Mouse (Mus musculus): ENCODE measurements around the gene Ralgapb.
"Not testable (repeated sequence)": the region's sequence is repeated elsewhere in the genome, so short reads cannot be mapped to it uniquely, and the experiment has no call there.

The Ralgapb gene

DNA sequence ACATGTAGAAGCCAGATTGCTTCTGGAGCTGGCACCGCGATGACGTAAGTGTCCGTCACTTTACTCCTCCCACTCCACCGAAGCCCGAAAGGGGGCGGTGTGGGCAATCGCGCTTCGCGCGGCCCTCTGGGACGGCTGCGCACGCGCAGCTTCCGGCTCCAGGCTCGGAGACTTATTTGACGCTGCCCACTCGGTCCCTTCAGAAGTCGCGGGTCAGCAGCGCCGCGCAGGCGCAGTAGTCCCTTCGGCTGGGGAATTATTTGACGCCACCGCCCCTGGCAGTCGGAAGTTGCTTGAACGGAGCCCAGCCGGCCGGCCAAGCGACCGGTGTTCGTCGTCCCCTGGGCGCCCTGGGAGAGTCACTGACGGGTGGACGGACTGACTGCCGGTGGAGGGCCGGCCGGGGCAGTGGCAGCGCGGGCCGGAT lies at the start of gene Ralgapb:
Ralgapb (plus strand) TSS at position 254 of the 427 bp plus-strand sequence.
- DNase-seq (ENCODE audit: low spot score in 2 of 2), result peak; percentile 98 to 99

DNA sequence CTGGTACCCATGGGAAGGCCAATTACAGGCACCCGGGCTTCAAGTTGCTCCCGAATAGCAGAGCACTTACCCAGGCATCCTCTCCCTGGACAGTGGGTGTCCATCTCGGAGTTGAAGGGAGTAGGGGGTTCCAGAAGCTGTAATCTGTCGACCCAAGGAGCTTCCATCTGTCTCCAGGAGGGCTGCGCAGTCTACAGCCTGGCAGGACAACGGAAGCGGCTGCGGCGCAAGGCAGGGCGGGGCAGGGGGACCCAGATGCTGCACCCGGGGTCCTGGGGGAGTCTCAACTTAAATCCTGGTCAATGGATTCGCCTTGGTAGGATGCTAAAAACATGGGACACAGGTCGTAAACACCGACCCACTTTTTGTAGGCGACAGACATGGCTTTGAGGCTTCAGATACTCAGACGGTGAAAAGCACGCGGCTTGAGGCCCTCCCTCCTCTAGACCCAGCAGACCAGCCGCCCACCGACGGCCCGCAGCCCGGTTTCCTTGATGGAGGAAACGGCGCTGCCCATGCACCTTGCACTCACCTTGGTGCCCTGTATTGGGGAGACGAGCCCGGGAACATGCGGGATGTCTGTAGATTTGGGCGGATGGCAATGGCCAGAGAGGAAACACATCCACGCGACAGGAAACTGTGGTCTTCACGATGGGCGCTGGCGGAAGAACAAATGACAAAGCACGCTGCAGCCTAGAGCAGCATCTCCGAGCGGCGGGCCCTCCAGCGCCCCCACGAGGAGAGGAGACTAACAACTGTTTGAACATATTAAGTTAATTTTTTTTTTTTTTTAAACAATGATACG lies 48.6 kb upstream of the Ralgapb start:
- peak; percentile 67 to 89 for DNase-seq (ENCODE audit: low spot score in 2 of 2)

DNA sequence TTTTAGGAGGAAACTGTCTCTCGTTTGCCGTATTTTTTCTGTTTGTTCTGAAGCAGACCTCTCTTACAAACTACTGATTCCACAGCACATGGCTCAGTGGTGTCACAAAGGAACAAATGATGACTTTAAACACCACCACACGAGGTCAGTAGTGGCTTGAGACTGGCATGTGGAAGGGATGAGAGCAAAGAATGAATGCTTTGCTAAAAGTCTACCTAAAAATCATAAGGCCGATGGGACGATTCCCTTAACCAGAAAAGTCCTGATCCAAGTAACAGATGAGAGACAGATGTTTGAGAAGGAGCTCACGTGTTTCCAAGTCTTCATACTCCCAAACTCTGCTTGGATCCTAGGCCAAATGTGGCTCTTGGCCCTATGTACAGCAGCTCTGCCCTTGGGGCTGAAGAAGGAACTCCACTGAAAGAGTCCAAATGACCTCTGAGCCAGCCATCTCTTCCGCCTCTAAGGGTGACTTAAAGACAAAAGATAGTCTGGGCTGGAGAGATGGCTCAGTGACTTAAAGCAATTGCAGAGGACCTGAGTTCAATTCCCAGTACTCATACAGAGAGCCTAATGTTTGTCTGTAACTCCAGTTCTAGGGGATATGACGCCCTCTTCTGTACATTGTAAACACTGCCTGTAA lies 47.8 kb upstream of the Ralgapb start:
- no peak for DNase-seq (ENCODE audit: low spot score in 2 of 2)

DNA sequence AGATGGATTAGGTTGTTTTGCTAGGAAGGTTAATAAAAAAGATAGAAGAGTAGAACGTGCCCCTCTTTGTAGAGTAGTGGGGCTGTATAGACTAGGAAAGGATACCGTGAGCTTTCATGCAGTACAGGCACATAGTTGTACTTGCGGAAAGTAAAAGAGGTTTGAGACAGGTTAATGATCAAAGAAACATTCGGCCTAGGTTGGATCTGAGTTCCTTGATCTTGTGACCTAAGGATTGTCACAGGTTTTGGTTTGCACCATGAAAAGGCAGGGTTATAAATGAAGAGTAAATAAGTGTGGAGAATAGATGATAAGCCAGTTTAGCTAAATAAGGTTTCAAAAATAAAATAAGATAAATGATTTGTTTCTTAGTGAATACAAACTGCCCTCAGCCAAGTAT lies 45.5 kb upstream of the Ralgapb start:
- no peak for DNase-seq (ENCODE audit: low spot score in 2 of 2)

DNA sequence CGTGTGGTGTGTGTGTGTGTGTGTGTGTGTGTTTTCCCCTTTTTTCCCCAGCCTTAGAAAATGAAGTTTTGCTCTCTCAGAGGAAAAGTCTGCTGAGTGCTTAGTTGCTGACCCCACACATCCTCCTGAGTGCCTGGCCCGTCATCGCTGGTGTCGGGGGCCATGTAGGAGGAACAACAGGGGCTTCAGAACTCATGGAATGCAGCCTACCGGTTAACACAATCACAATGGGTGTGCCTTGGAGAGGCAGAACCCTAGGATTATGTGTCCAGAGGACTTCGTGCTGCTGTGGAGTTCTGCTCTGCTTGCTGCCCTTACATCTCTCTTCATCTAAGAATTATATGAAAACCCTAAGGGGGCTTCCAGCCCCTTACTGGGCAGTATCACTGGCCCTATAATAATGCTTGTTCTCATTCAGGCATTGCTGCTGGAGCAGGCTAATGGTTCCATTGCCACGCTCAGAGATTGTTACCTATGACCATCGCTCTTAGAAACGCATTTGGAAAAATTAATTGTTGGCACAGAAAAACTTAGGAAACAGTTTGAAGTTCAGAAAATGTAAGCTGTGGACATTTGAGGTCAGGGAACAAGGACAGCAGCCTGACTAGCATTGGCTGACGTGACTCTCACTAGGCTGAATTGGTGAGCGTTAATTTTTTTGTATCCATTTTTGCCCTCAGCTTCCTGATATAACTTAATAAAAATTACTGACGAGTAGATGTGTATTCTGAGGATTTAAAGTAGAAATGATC lies 44.4 kb upstream of the Ralgapb start:
- no peak for DNase-seq (ENCODE audit: low spot score in 2 of 2)

DNA sequence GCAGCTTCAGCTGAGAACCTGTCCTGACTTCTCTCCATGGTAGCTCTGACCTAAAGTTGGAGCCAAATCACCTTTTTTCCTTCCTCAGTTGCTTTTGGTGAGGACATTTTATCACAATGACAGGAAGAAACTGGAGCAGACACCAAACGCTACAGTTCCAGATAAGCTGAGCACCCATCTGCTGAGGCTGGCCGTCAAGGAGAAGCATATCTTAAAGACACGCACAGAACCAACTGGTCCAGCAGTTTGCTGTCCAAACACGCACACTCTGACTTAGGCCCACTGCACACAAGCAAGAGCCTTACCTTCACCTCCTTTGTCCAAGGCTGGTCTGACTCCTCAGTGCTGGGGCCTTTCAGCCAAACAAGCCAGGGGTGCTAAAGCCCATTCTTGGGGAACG lies 42.0 kb upstream of the Ralgapb start:
- DNase-seq (ENCODE audit: low spot score in 2 of 2), result no peak

DNA sequence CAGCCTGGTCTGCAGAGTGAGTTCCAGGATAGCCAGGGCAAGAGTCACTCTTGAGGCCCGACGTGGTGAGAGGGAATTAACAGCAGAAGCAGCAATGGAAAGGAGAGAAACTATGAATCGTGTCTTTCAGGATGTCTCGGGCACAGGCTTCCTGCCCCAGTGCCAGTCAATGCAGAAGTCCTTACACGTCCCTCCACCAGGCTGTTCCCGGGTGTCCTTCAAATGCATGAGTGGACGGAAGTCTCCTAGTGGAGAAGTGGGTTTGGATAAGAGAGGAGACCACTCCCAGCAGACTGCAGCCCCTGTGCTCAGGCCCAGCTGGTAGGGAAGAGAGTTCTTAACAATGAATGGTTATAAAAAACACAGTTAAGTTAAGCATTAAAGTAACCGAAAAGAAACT lies 41.3 kb upstream of the Ralgapb start:
- no peak for DNase-seq (ENCODE audit: low spot score in 2 of 2)

DNA sequence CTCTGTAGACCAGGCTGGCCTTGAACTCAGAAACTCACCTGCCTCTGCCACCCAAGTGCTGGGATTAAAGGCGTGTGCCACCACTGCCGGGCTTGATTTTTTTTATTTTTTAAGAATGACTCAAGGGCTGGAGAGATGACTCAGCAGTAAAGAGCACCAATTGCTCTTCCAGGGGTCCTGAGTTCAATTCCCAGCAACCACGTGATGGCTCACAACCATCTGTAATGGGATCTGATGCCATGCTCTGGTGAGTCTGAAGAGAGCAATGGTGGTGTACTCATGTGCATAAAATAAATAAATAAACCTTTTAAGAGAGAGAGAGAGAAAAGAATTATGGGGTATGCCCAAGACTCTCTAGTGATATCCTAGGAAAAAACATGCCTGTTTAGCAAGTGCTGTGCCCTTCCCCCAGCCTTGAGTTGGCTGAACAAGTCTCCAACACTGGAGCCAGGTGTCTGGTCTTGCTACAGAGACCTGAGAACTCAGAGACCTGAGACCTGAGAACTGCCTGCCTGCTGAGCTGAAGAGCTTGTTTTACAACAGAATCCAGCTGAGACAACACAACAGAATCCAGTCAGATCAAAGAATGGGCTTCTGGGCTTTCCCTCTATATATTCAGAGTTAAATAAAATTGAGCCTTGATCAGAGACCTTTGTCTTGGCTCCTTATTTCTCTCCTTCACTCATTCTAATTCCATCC lies 40.0 kb upstream of the Ralgapb start:
- DNase-seq (ENCODE audit: low spot score in 2 of 2), result no peak

DNA sequence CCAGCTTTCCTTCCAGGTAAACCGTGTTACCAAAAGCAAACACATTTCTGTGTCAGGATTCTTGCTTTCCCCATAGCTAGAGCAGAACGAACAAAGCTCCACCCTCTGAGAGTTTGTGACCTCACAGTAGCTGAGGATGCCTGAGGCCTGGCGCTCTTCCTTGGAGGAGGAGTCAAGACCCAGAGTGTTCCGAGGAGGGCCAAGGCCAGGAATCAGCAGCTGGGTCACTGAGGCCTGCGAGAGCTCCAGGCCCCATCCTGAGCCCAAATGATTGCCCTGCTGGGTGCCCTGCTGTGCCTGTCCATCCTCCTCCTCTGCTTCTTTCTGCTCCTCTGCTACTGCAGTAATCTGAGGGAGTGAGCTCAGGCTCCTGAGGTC lies 39.5 kb upstream of the Ralgapb start:
- DNase-seq (ENCODE audit: low spot score in 2 of 2), result no peak

DNA sequence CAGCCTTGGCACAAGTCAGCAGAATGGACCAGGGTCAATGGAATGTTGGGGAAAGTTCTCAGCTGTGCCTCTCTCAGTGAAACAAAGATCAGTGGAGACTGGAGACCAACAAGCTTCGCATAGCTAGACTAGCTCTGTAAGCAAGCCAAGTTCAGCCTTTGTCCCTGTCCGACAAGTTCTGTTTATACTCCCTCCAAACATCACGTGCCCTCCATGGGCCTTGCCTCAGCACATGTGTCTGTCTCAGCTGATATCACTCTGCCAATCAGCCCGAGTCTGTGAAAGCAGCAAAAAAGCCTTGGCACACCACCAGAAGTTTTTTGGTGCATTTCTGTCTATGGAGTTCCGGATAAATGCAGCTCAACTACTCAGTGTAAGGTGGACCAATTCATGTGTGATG lies 36.6 kb upstream of the Ralgapb start:
- DNase-seq (ENCODE audit: low spot score in 2 of 2), result peak in 1 of 2 experiments; percentile 46

DNA sequence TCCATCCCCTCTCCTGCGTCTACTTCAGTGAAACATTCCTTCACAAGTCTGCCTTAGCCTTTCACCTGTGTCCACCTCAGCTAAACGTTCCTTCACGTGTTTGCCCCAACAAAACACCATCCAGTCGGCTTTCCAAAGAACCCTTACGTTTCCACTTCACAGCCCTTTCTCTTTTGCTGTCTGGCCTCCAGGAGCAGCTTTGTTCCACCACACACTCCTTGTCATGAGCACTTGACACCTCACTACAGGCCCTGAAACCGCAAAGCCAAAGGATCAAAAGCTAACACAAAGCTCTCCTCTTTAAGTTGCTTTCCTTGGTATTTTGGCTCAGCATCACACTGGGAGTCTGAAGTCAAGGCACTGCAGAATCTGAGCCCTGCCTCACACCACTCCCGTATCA lies 36.1 kb upstream of the Ralgapb start:
- DNase-seq (ENCODE audit: low spot score in 2 of 2), result no peak

DNA sequence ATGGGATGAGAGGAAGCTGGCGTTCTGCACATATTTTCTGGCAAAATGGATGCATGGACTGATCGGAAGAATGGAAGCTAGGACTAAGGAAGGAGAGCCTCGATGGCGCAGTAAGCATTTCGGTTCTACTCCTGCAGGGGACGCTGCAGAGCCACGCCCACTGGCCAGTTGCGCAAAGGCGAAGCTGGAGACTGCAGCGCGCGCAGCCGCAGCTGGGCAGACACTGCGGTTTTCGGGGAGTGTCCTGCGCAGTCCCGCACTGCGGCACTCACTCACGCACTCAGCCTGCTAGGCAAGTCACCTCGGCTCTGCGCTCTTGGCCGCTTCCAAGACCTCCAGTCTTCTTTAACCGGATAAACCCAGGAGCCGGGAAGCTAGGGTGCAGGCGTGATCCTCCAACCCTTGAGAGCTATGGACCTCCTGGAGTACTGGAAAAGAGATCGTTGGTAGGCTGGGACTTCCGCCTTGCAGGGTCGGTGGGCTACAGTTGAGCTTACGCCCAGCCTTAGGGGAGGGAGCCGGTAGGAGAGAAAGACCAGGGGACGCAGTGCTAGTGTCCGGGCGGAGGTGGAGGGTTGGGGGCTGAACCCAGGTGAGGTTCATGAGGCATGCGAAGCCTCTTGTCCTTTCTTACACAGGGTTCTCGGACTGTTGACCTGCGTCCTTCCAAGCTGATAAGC lies 34.1 kb upstream of the Ralgapb start, which contains the start of gene Snhg11:
Snhg11 (plus strand) TSS at position 196 of the 680 bp plus-strand sequence.
- DNase-seq (ENCODE audit: low spot score in 2 of 2), result peak in 1 of 2 experiments; percentile 43

DNA sequence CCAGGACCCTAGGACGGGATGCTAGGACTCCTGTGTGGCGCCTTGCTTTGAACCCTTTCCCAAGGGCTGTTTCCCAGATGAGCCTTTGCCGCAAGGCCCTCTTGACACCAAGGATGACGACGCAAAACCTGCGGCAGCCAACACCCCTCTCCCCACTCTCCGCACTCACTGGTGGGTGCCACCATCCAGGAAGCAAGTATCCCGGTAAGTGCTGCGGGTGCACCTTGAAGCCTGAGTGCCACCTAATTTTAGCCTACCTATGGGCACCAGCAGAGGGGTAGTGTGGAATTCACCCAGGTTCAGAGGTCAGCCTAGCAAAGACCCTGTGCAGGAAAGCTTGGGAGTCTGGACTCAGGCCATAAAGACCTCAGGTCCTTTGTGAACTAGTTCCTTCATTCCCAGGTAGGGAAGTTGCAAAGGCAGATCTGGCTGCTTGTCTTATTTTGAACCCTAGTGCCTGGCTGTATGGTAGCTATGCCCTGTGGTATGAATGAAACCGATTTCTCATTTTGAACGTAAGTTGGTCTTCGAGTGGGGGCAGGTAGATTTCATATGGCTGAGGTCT lies 33.4 kb upstream of the Ralgapb start:
- DNase-seq (ENCODE audit: low spot score in 2 of 2), result no peak

DNA sequence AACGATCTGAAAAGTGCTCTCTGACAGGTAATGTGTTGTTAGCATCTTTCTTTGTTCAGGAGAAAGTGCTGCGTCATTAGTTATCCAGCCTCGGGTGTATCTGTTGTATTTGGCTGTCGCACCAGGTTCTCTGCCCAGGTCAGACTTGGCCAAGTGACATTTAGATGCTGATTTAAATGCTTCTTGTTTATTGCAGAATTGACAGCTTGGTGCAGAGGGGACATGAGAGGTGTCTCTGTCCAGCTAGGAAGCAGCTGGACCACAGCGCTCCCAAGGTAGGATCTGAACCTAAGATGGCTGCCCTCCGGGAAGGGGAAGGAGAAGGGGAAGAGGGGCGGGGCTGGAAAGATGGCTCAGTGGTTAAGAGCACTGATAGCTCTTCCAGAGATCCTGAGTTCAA lies 32.9 kb upstream of the Ralgapb start:
- no peak for DNase-seq (ENCODE audit: low spot score in 2 of 2)

DNA sequence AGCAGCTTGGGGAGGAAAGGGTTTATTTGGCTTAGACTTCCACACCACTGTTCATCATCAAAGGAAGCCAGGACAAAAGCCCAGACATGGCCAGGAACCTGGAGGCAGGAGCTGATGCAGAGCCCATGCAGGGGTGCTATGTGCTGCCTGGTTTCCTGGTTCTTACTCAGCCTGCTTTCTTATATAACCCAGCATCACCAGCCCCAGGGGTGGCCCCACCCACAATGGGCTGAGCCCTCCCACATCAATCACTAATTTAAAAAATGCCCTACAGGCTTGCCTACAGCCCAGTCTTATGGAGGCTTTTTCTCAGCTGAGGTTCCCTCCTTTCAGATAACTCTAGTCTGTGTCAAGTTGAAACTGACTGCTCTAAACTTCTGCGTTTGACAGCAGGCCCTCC lies 31.8 kb upstream of the Ralgapb start:
- DNase-seq (ENCODE audit: low spot score in 2 of 2), result no peak

DNA sequence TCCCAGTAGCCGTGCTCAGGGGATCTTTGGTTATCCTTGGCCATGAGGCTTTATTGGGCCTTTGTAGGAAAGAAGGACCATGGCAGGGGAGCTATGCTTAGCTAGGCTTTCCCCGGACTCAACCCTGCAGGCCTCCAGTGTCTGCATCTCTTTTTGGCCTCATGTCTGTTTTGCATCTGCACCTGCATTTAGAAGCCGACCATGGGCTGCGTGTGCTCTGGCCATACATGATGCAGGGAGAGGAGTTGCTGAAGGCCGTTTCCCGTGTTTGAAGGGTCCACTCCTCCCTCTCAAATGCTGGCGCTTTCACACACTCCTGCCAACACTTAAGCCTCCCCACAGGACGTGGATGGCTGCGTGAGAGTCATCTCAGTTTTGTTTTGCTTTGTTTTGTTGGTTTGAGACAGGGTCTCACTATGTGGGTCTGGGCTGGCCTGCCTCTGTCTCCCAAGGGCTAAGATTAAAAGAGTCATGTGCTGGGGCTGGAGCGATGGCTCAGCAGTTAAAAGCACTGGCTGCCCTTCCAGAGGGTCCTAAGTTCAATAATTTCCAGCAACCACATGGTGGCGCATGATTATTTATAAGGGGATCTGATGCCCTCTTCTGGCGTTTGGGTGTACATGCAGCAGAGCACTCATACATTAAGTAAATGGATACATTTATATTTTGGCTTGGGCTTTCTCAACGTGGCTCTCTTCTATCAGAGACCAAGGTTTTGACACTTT lies 30.1 kb upstream of the Ralgapb start:
- DNase-seq (ENCODE audit: low spot score in 2 of 2), result peak in 1 of 2 experiments; percentile 63

DNA sequence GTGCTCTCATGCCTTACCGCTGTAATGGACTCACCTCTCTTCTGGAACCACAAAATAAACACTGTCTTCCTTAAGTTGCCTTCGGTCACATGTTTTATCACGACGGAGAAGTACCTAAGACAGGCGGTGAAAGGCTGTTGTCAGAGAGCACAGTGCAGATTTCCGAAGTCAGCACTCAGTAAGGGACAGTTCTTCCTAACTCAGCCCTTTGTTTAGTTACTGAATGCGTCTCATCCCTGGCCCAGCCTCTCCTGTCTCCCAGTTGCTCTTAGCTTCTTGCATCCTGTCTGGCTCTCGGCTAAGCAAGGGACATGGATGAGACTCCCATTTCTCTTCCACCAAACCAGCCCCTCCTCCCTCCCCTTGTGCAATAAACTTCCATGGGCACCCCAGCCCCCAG lies 23.6 kb upstream of the Ralgapb start:
- DNase-seq (ENCODE audit: low spot score in 2 of 2), result no peak

DNA sequence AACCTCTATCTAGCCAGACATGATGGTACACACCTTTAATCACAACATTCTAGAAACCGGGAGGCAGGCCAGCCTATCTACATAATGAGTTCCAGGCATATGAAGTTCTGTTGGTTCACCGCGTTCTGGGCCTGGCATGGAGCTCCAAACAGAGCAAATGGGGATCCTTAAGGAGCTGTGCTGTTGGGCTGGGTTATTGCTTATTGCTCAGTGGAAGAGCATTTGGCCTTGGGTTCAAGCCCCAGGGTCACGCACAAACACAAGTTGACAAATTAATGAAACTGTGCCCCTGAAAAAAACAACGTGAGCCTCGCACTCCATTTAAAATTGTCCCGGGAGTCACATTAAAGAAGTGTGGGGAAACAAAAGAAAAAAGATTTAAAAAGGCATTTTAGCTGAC lies 20.2 kb upstream of the Ralgapb start:
- DNase-seq (ENCODE audit: low spot score in 2 of 2), result no peak

DNA sequence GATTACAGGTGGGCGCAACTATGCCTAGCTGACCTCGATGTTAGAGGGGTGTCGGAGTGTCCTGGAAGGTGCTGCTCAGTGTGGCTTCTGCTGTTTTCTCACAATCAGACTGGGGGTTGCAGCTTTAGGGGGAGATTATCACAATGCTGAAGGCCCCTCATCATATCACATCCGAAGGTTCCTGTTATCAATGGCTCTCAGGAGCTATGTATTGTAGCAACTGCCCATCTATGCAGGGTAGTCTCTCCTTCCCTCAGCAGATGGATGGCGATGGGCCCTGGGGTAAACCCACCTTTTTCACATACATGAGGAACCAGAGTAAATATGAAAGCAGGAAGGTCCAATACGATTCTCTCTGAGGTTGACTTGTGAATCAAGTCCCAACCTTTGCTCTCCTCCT lies 13.3 kb upstream of the Ralgapb start:
- no peak for DNase-seq (ENCODE audit: low spot score in 2 of 2)

DNA sequence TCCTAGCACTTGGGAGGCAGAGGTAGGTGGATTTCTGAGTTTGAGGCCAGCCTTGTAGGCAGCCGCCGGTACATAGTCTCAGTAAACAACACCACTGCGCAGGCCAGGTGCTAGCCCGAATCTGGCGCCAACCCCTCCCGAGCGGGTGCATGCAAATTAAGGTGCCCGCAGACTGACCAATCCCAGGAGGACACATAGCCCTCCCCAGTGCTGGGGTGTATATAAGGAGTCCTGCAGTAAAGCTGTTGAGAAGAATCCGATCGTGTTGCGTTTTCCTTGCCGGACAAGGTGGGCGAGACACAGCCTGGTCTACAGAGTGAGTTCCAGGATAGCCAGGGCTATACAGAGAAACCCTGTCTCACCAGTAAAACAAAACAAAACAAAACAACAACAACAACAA lies 12.5 kb upstream of the Ralgapb start:
- not testable (repeated sequence) for DNase-seq (ENCODE audit: low spot score in 2 of 2)

Data from spleen, postnatal 10 days (tissue).